Mouse (Mus musculus): Measurements from ENCODE around the gene Gpr55. TPM values are rescaled to one million over a fixed set of nuclear protein-coding genes. Genes with fewer than 3 reads are reported as not detected.

Gene Gpr55
- polyA plus RNA-seq, 1 experiment from 2014 or later, result 0.17 TPM

DNA sequence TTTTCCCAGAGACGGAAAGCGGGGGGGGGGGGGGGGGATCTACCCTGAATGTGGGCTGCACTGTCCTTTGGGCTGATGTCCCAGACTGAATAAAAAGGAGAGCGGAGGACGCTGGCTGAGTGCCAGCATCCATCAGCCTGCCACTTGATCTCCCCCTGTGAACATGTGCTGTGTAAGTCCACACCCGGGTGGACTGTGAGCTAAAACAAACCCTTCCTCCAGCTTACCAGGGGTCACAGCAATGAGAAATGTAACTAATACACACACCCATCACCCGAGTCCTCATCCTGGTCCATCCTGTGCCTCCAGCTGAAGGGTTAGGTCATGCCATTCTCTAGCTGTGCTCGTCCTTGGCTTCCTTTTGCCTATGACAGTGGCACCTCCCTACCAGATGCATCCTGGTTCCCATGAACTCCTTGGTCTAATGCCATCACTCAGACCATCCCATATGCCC, 58.7 kb downstream of the Gpr55 start:
- Histone ChIP-seq H3K9me3 (no peaks in the 10 kb centered on the region), H3K27ac (peak overlapping the region; percentile 60; the same call in 1 of the 2 replicates), H3K4me2 (no peak overlapping the region), H3K36me3 (replicated peaks) (peaks cover 38% of the 10 kb centered on the region), H3K4me3 (no peak overlapping the region), H3K4me1 (peaks cover 57% of the 10 kb centered on the region), H3K27me3 (replicated peaks) (no peaks in the 10 kb centered on the region), H3K9ac (no peak overlapping the region)
- WGBS, result 25% methylated on average over 7 of the region's 7 CpGs
- peak; percentile 47; the same call in 1 of the 2 replicates for ATAC-seq (replicated peaks)

DNA sequence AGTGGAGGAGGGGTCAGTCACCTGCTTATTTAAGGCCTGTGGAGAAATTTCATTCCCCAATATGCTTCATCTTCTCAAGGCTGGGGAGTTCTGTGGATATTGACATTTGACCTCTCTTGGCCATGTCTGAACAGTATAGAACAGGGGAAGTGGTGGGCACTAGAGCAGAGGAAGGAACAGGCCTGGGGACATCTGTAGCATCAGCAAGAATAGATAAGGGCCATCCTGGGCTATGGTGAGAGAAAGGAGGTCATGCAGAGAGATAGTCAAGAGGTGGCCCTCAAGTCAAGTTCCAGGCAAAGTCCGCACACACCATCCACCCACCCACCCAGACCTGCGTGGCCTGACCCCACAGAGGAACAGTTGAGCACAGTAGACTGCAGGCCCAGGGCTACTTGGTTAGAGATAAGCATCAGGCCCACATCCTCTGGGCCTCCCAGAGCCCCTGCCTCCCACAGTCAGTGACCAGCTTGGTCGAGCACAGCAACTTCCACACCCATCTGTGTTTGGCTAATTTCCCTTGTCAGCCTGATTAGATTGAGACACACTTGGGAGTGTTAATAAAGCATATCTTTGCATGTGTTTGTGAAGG, 59.2 kb downstream of the Gpr55 start:
- H3K36me3 ChIP-seq (replicated peaks), result peaks cover 32% of the 10 kb centered on the region
- H3K27me3 ChIP-seq (replicated peaks), result no peaks in the 10 kb centered on the region
- no peaks in the 10 kb centered on the region for H3K9me3 ChIP-seq
- H3K4me2 ChIP-seq, result no peak overlapping the region
- H3K9ac ChIP-seq, result no peak overlapping the region
- 49% methylated on average over 3 of the region's 3 CpGs for WGBS
- H3K4me3 ChIP-seq, result no peak overlapping the region
- H3K27ac ChIP-seq, result peak overlapping the region; percentile 60
- peak; percentile 22; the same call in 1 of the 2 replicates for ATAC-seq (replicated peaks)
- H3K4me1 ChIP-seq, result peaks cover 62% of the 10 kb centered on the region

DNA sequence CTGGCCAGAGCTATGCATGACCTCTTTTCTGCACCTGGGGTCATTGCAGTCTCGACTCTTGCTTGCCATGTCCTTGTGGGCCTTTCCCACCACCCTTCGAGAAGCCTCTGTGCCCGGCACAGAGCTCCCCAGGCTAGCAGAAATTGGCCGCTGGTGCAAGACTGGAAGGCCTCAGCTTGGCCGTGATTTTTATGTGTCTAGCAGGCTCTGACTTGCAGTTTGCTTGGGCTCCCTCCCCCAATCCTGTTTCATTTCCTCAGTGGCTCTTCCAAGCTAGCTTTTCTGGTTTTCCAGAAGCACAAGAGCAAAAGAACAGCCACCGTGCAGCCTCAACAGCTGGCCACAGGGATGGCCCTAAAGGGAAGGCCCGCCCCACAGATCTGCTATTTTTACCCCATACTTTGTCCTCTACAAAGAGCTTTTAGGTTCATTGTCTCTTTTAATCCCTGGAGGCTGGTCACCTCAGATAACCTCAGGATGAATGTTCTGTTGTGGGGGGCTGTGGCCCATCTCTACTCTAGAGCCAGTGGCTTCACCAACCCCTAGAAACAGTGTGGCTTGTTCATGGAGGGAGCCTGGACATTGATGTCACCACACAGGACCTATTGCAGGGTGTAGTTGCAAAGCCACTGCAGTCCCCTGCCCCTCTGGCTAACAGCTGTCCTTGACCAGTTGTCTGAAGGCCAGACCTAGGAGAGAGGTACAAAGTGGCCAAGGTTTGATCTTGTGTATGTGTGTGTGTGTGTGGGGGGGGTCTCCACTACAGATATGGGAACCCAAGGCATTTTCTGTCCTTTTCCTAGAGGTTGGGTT, 60.1 kb downstream of the Gpr55 start:
- Histone ChIP-seq H3K9ac (no peak overlapping the region), H3K27me3 (replicated peaks) (no peaks in the 10 kb centered on the region), H3K36me3 (replicated peaks) (peaks cover 24% of the 10 kb centered on the region), H3K4me2 (no peak overlapping the region), H3K27ac (peak overlapping the region; percentile 64), H3K4me1 (peaks cover 71% of the 10 kb centered on the region), H3K4me3 (no peak overlapping the region), H3K9me3 (no peaks in the 10 kb centered on the region)
- 56% methylated on average over 7 of the region's 7 CpGs for WGBS
- no peak for ATAC-seq (replicated peaks)

DNA sequence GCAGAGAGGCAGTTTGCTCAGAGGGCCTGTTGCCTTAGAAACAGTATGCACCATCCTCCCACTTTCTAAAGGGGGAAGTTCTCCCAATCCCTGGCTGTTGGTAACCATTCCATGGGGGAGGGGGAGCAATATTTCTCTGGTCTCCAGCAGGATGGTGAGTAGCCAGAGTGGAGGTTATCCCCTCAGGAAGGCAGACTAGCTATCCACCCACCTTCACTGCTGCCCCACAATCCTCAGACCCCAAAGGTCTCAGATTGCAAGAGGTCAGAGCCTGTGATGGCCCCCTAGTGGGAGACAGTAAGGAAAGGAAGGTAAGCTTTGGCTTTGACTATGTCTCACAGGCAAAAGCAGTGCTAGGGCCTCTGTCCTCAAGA, 61.4 kb downstream of the Gpr55 start:
- Histone ChIP-seq H3K4me3 (0 out of 2 replicates have a peak overlapping the region, but pooled peaks have one; percentile 10), H3K4me1 (peaks cover 73% of the 10 kb centered on the region), H3K9me3 (no peaks in the 10 kb centered on the region), H3K27me3 (replicated peaks) (no peaks in the 10 kb centered on the region), H3K36me3 (replicated peaks) (peaks cover 11% of the 10 kb centered on the region; the same call in 1 of the 2 replicates), H3K9ac (no peak overlapping the region), H3K27ac (peak overlapping the region; percentile 81), H3K4me2 (peak overlapping the region; percentile 78)
- ATAC-seq (replicated peaks), result no peak

DNA sequence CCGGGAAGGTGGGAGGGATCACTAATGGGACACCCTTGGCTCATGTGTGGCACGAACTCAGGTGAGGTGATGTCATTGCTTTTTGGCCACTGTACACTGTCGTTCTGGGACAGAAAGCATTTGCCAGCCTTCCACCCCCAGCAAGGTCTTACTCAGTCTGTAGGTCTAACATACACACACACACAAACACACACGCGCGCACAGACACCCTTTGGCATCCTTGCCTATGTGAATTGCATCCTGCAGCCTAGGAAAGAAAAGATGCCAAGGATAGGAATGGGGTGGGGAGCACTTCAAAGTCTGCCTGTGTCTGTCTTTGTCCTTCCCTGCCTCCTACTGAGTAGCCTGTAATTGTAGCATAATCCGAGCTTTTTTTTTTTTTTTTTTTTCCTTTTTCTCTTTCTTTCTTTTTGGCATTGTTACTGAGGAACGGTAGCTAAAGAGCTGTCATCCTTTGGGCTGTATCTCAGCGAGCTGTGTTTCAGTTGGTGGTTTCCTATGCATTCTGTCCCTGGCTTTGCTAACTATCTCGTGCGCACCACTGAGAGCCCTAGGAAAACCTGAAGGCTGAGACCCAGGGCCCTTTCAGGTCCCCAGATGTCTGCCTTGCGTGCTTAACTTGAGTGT, 61.9 kb downstream of the Gpr55 start:
- H3K27ac ChIP-seq, result peak overlapping the region; percentile 81
- ATAC-seq (replicated peaks), result no peak
- peak overlapping the region; percentile 10 for H3K4me3 ChIP-seq
- peak overlapping the region; percentile 23 for H3K9ac ChIP-seq
- H3K4me2 ChIP-seq, result peak overlapping the region; percentile 78
- H3K27me3 ChIP-seq (replicated peaks), result no peaks in the 10 kb centered on the region
- WGBS, result 13% methylated on average over 12 of the region's 12 CpGs
- H3K4me1 ChIP-seq, result peaks cover 75% of the 10 kb centered on the region
- no peaks in the 10 kb centered on the region for H3K9me3 ChIP-seq
- peaks cover 8% of the 10 kb centered on the region; the same call in 1 of the 2 replicates for H3K36me3 ChIP-seq (replicated peaks)

DNA sequence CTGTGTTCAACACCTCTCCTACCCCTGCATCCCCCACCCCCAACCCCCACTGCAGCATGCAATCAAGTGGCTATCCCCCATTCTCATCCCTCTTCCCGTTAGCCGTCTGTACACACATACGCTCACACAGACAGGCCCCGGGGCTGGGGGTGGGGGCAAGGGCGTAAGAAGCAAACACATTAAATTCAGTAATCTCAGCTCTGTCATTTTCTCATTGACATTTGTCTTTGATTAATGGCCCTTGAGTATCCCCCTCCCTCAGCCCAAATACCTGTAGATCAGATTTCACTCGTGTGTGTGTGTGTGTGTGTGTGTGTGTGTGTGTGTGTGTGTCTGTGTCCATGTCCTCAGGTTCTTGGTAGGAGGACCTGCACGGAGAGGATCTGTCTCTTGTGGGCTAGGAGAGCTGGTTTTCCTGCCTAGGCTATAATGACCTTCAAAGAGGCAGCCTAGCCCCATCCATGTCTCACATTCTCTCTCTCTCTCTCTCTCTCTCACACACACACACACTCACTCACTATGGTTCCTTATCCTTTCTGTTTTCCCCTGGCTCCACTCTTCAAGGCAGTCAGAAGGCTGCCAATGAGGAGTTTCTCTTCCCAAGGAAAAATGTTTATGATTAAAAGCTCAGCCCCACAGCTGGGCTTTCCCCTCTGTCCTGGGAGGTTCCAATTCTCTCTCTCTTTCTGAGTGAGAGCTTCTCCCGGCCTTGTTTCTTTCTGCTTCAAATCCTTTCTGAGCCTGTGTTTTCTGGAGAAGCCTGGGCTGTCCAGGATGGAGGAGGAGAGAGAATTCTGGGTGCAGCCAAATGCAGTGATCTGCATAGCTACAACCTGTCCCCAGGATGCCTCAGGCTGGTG, 62.7 kb downstream of the Gpr55 start:
- WGBS, result 14% methylated on average over 8 of the region's 8 CpGs
- ATAC-seq (replicated peaks), result no peak
- Histone ChIP-seq H3K27ac (peak overlapping the region; percentile 81), H3K4me2 (peak overlapping the region; percentile 78), H3K4me1 (peaks cover 81% of the 10 kb centered on the region), H3K9me3 (no peaks in the 10 kb centered on the region), H3K27me3 (replicated peaks) (no peaks in the 10 kb centered on the region), H3K36me3 (replicated peaks) (0 out of 2 replicates have a peak, but pooled peaks cover under 1% of the 10 kb centered on the region), H3K4me3 (peak overlapping the region; percentile 10), H3K9ac (peak overlapping the region; percentile 23; the same call in 1 of the 2 replicates)

DNA sequence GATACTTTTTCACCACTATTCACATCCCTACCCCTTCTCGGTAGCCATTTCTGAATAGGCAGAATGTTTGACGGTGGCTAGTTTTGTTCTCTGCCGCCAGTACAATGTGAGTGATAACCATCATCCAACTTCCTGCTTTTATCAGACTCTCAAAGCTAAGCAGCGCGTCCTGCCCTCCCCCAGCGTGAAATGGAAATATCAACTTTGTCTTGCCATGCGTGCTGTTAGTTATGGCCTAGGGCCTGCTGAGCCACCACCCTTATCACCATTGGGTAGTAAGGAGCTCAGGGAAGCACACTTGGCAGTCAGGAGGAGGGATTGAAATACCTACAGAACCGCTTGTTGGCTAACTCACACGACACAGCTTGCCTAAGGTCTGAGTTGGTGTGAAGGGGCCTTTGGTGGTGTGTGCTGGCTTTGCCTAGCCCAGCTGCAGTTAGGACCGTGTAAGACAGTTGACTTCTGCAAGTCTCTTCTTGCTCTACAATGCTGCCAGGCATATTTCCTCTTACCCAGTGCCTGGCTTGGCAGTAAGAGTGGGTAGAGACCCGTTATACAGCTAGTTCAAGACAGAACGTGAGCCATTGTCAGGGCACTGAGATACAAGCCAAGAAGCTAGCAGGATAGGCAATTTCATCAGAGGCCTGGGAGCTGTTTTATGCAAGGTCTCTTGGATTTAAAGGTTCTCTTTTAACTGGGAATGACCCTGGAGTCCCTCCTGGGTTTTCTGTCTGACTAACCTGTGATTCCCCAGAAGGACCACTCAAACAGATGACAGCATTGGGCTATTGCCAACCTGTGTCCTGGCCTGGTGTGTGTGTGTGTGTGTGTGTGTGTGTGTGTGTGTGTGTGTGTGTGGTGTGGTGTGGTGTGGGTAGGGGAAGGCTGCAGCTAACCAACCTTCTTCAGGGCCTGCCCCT, 63.8 kb downstream of the Gpr55 start:
- Histone ChIP-seq H3K36me3 (replicated peaks) (no peaks in the 10 kb centered on the region), H3K4me3 (peak overlapping the region; percentile 73), H3K9ac (no peak overlapping the region; the same call in 1 of the 2 replicates), H3K27me3 (replicated peaks) (no peaks in the 10 kb centered on the region), H3K27ac (peak overlapping the region; percentile 81), H3K4me1 (peaks cover 74% of the 10 kb centered on the region), H3K9me3 (no peaks in the 10 kb centered on the region), H3K4me2 (peak overlapping the region; percentile 78)
- no peak for ATAC-seq (replicated peaks)
- 56% methylated on average over 12 of the region's 12 CpGs for WGBS

DNA sequence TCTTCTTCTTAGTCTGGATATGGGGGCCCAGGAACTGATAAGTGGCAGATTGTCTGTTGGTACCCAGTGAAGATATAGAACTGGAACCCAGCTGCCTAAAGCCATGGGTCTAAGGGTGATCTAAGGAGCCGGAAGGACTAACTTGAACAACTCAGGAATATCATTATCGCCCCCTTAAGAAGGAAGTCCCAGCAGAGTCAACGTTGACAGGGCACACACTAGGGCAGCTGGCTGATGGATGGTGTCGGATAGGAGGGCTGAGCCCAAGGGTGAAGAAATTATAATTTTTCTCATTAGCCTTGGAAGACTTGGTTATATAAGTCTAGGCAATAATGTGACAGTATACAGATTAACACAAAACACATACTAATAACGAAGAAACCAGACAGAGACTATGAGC, 64.7 kb downstream of the Gpr55 start:
- H3K27ac ChIP-seq, result no peak overlapping the region; the same call in 1 of the 2 replicates
- no peaks in the 10 kb centered on the region for H3K36me3 ChIP-seq (replicated peaks)
- no peaks in the 10 kb centered on the region for H3K9me3 ChIP-seq
- H3K4me1 ChIP-seq, result peaks cover 65% of the 10 kb centered on the region
- H3K4me2 ChIP-seq, result peak overlapping the region; percentile 78
- no peak for ATAC-seq (replicated peaks)
- peak overlapping the region; percentile 73 for H3K9ac ChIP-seq
- H3K27me3 ChIP-seq (replicated peaks), result no peaks in the 10 kb centered on the region
- 67% methylated on average over 5 of the region's 5 CpGs for WGBS
- peak overlapping the region; percentile 73 for H3K4me3 ChIP-seq

DNA sequence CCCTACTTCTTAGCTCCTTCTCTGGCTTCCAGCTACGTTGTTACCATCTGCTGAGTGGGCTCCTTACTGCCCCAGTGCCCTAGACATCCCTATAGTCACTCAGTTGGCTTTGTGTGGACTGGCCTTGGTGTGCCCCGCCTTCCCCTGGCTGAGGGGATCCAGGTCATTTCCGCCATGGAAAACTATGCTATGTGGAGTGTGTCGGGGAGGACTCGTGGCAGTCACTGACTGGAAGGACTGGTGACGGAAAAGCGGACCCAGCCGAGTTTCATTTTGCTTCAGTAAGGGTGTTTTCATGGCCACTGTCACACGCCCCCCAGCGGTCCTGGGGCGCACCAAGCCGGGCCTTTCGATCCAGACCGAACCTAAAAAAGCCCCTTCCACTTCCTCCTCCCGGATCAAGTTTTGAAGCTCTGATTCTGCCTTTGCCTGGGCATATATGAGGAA, 65.4 kb downstream of the Gpr55 start:
- peak overlapping the region; percentile 78 for H3K4me2 ChIP-seq
- peak overlapping the region; percentile 73 for H3K4me3 ChIP-seq
- peak overlapping the region; percentile 89 for H3K27ac ChIP-seq
- no peaks in the 10 kb centered on the region for H3K9me3 ChIP-seq
- no peaks in the 10 kb centered on the region for H3K36me3 ChIP-seq (replicated peaks)
- H3K4me1 ChIP-seq, result peaks cover 58% of the 10 kb centered on the region
- peak; percentile 42 for ATAC-seq (replicated peaks)
- peak overlapping the region; percentile 73 for H3K9ac ChIP-seq
- no peaks in the 10 kb centered on the region for H3K27me3 ChIP-seq (replicated peaks)
- WGBS, result 1% methylated on average over 15 of the region's 15 CpGs

DNA sequence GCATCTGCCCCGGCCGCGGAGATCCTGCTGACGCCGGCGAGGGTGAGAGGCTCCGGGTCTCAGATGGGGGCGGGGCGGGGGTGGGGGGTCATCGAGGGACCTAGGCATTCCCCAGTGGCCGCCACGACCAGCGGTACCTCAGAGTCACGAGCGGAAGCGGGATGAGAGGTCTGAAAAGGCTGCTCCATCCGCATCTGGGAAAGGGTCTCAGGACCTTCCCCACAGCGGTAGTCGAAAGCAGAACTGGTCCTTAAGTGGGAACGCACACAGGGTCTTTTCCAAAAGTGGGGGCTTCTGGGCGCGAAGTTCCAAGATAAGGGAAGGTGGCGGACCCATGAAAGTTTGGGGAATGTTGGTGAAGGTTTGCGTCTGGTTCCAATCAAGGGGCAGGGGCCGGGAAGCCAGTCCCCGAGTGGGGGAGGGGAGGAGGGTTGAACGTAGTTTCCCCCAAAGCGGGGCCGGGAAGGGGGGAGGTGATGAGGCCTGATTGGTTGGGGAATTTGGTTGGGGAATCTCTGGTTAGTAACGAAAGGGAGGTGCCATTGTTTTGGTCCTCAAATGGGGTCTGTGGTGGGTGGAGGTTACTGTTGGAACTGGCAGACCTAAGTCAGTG, 66.0 kb downstream of the Gpr55 start:
- WGBS, result under 1% methylated on average over 30 of the region's 30 CpGs
- Histone ChIP-seq H3K4me3 (peak overlapping the region; percentile 73), H3K27ac (peak overlapping the region; percentile 89), H3K9me3 (no peaks in the 10 kb centered on the region), H3K4me2 (peak overlapping the region; percentile 78), H3K4me1 (peaks cover 52% of the 10 kb centered on the region), H3K27me3 (replicated peaks) (no peaks in the 10 kb centered on the region), H3K9ac (peak overlapping the region; percentile 73), H3K36me3 (replicated peaks) (no peaks in the 10 kb centered on the region)
- peak; percentile 48 for ATAC-seq (replicated peaks)
